ENCODE assay signal across 11 mouse cellular contexts in the genomic region with DNA sequence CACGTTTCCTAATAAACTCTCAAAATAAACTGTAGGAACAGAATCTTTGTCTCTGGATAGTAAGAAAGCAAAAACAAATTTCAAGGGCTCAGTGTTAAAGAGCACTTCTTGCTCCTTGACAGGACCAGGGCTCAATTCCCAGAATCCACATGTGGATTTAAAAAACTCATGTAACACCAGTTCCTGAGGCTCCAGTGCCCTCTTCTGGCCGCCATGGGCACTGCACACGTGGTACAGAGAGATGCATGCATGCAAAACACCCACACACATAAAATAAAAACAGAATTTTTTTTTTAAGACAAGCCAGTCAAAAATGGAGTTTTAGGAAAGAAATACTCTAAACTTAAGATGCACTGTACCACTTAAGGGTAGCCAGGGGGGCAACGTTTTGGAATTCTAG.
A peak's percentile ranks its signal among the peaks of the same experiment; 100 is the strongest.
DNase-seq lines count a peak whose midpoint lies in the region; ATAC-seq and TF ChIP-seq lines count a peak whose summit lies in the region.
"Had no signal": no experiment of that assay in that cellular context is flagged by ENCODE, and none has a peak within 500 bp of the region (broad histone marks: within the 10 kb centered on the region; RNA-seq: fewer than 3 reads in every experiment).

No protein-coding gene starts in this region.

- WGBS in kidney, adult 2 months: 52% methylated on average over 4 of the region's 4 CpGs
- WGBS in midbrain, embryonic 13.5 days: 61% methylated on average over 4 of the region's 4 CpGs

- TF ChIP-seq POLR2A in kidney, adult 2 months (IDR thresholded peaks at IDR 0.05; ENCODE audit: low read depth, low read length): no peak
- no peak for TF ChIP-seq POLR2A in brain, embryonic 14.5 days (IDR thresholded peaks at IDR 0.05; ENCODE audit: borderline replicate concordance, extremely low read depth, insufficient read depth, insufficient read length, poor library complexity, severe bottlenecking)

- H3K27ac ChIP-seq in kidney, adult 2 months (ENCODE audit: insufficient read depth, low read depth, low read length): no peak overlapping the region
- H3K27ac ChIP-seq in midbrain, embryonic 13.5 days: no peak overlapping the region
- H3K27ac ChIP-seq: liver, embryonic 15.5 days had no signal

- H3K9ac ChIP-seq in midbrain, embryonic 13.5 days (replicated peaks): no peak overlapping the region
- H3K9ac ChIP-seq: liver, embryonic 15.5 days had no signal

- no peak overlapping the region for H3K4me3 ChIP-seq in kidney, adult 2 months (ENCODE audit: insufficient read depth, low read depth, low read length)
- H3K4me3 ChIP-seq in midbrain, embryonic 13.5 days (replicated peaks): no peak overlapping the region
- H3K4me3 ChIP-seq: liver, embryonic 15.5 days had no signal

- no peaks in the 10 kb centered on the region for H3K36me3 ChIP-seq in kidney, adult 2 months (ENCODE audit: control insufficient read depth, insufficient read depth, low read length)
- no peaks in the 10 kb centered on the region for H3K36me3 ChIP-seq in midbrain, embryonic 13.5 days
- H3K36me3 ChIP-seq: liver, embryonic 15.5 days had no signal

- H3K4me2 ChIP-seq in midbrain, embryonic 13.5 days (replicated peaks): no peak overlapping the region
- H3K4me2 ChIP-seq: liver, embryonic 15.5 days had no signal

- H3K4me1 ChIP-seq in kidney, adult 2 months (ENCODE audit: control insufficient read depth, insufficient read depth, low read length): no peaks in the 10 kb centered on the region
- H3K4me1 ChIP-seq in midbrain, embryonic 13.5 days (replicated peaks): 0 out of 2 replicates have a peak, but pooled peaks cover 3% of the 10 kb centered on the region
- H3K4me1 ChIP-seq: liver, embryonic 15.5 days had no signal

- H3K27me3 ChIP-seq in kidney, adult 2 months (replicated peaks; ENCODE audit: control insufficient read depth, insufficient read depth, low read length): no peaks in the 10 kb centered on the region
- H3K27me3 ChIP-seq in midbrain, embryonic 13.5 days: no peaks in the 10 kb centered on the region
- H3K27me3 ChIP-seq: liver, embryonic 15.5 days had no signal

- no peaks in the 10 kb centered on the region for H3K9me3 ChIP-seq in midbrain, embryonic 13.5 days

- peak; percentile 9 for DNase-seq in kidney, adult 2 months
- no peak for DNase-seq in kidney, adult 11 months
- DNase-seq in right cerebral cortex, postnatal 4 days: peak; percentile 10
- DNase-seq in right cerebral cortex, postnatal 10 days (ENCODE audit: low spot score in 2 of 2): no peak
- DNase-seq in brain, embryonic 14.5 days (ENCODE audit: low read depth): no peak
- DNase-seq in yolk sac, embryonic 10.5 days (ENCODE audit: low spot score): no peak
- DNase-seq: right cerebral cortex, postnatal 25 days had no signal

- ATAC-seq in megakaryocyte, adult 5-6 weeks (ENCODE audit: poor library complexity, severe bottlenecking): no peak
- ATAC-seq in midbrain, embryonic 13.5 days: no peak
- ATAC-seq: forebrain, embryonic 14.5 days had no signal

- TF ChIP-seq CTCF in kidney, adult 2 months (conservative IDR thresholded peaks at IDR 0.05; ENCODE audit: insufficient read depth, insufficient read length, low read depth, low read length): peak; percentile 61
- peak; percentile 50; the same call in 1 of the 2 replicates for TF ChIP-seq CTCF in brain, embryonic 14.5 days (IDR thresholded peaks at IDR 0.05; ENCODE audit: borderline replicate concordance, extremely low read depth, insufficient read depth, insufficient read length)

Comparison
In these comparisons a context has a peak if more than half of its experiments do, and no peak if none do; other contexts are left out.
1. DNase-seq: peak in kidney, adult 2 months (single experiment) and right cerebral cortex, postnatal 4 days (single experiment); none in kidney, adult 11 months (single experiment), right cerebral cortex, postnatal 10 days (0 of 2), brain, embryonic 14.5 days (single experiment) and yolk sac, embryonic 10.5 days (single experiment).